Mouse (Mus musculus) heart, adult 2 months (tissue): ENCODE results near the gene Cfap100.
A peak's percentile ranks its signal among the peaks of the same experiment; 100 is the strongest.

Experiments
- CTCF ChIP-seq: fragments of 200-600 bp; IDR thresholded peaks from 2 replicates; pipeline ENCODE4 v1.8.1; 2022; ENCODE audit warnings: antibody characterized with exemption, mild to moderate bottlenecking, moderate library complexity
- EP300 ChIP-seq: fragments of 200-500 bp; IDR thresholded peaks from 2 replicates; pipeline ENCODE4 v1.6.1; 2011; ENCODE audit warnings: low read depth, low read length, control low read depth; ENCODE audit not compliant: insufficient read depth
- POLR2A ChIP-seq: fragments of 200-500 bp; IDR thresholded peaks from 2 replicates; pipeline ENCODE4 v1.6.1; 2011; ENCODE audit warnings: mild to moderate bottlenecking, low read depth, low read length, control low read depth; ENCODE audit not compliant: insufficient read depth

DNA sequence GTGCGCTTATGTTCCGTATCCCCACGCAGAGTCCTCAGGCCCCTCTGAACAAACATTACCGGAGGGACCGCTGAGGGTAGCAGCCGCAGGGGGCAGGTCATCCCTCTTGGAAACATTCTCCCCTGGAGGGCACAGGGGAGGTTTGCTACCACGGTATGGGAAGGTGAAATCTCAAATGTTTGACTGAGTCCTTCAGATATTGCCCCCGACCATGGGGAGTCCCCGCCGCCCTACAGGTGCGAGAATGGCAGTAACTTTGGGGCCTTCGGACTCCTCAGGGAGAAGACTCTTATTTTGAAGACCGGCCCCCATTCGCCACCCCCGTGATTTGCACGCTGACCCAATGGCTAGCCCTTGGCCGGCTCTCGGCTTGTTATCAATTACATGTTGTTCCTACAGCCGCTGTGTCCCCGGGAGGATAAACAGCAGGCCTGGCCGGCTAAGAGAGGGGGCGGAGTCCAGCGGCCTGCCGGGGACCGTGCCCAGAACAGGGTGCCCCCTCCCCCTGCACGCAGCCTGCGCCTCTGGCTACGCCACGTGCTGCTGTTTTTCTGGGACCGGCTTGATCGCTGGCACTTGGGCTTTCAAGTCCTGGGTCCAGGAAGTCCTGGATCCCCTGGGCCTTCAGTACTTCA lies 34.7 kb upstream of the Cfap100 start:
- TF ChIP-seq CTCF (peak; percentile 14; the same call in 1 of the 2 replicates), POLR2A (peak; percentile 27; the same call in 1 of the 2 replicates), EP300 (peak; percentile 97)
